ENCODE assay signal across 7 mouse cellular contexts in the genomic region with DNA sequence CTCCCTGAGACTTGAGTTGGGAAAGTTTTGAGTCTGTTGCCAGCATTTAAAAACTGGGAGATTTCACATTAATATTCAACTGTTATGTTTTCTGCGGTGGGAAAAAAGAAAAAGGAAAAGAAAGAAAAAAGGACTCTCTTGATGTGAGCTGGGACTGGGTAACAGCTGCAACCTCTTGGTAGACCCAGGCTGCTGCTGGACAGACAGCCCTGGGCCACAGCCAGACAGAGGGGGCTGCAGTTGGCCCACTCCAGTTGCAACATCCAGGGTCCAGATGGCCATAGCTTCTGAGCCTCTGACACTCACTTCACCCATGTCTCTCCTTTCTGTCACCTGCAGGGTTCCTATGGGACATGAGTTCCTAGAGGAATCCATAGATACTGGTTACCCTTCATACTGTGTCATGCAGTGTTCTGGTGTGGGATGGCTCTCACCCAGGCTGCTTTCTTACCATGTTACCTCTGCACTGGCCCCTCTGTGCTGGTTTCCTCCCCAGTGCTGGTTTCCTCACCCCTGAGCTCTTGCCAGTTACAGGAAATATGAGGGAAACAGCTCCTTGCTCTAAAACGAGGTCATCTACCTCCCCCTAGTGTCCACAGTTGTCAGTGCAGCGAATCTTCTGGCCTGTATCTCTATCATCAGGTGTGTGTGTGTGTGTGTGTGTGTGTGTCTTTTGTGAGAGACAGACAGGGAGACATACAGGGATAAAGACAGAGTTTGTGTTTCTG. TPM values are rescaled to one million over a fixed set of nuclear protein-coding genes. Genes with fewer than 3 reads are reported as not detected.
DNase-seq lines count a peak whose midpoint lies in the region; ATAC-seq lines count a peak whose summit lies in the region.

No protein-coding gene starts in this region.

- peak; percentile 85 for DNase-seq in adrenal gland, postnatal 10 days
- DNase-seq in embryonic facial prominence, embryonic 10.5 days (ENCODE audit: low spot score): peak; percentile 78
- DNase-seq in heart, adult 11 months: peak; percentile 97
- DNase-seq in kidney, adult 11 months: peak; percentile 76
- peak; percentile 80 for DNase-seq in left cerebral cortex, postnatal 4 days
- DNase-seq in spleen, adult 18-20 months: peak; percentile 64 to 84

- intact Hi-C loops in left cerebral cortex, postnatal 4 days (cut with DNase I): loop anchor here (2.0 to 5.0 kb wide), 2 partner anchors 50 to 254 kb away; no protein-coding TSS in a partner anchor

- peaks cover 40% of the 10 kb centered on the region for H3K27me3 ChIP-seq in embryonic facial prominence, embryonic 10.5 days (replicated peaks; ENCODE audit: low read depth, poor library complexity, severe bottlenecking)
- peaks cover 40% of the 10 kb centered on the region for H3K27me3 ChIP-seq in midbrain, embryonic 12.5 days

- peak overlapping the region; percentile 51 for H3K4me3 ChIP-seq in embryonic facial prominence, embryonic 10.5 days
- H3K4me3 ChIP-seq in midbrain, embryonic 12.5 days: no peak overlapping the region

- peak; percentile 42; the same call in 1 of the 2 replicates for ATAC-seq in midbrain, embryonic 12.5 days (ENCODE audit: low FRiP score, low read depth)

- H3K9me3 ChIP-seq in embryonic facial prominence, embryonic 10.5 days: no peaks in the 10 kb centered on the region
- no peaks in the 10 kb centered on the region for H3K9me3 ChIP-seq in midbrain, embryonic 12.5 days

- H3K36me3 ChIP-seq in embryonic facial prominence, embryonic 10.5 days (replicated peaks): no peaks in the 10 kb centered on the region
- H3K36me3 ChIP-seq in midbrain, embryonic 12.5 days: no peaks in the 10 kb centered on the region

- H3K9ac ChIP-seq in midbrain, embryonic 12.5 days (replicated peaks): no peak overlapping the region

- H3K27ac ChIP-seq in embryonic facial prominence, embryonic 10.5 days (replicated peaks): peak overlapping the region; percentile 69; the same call in 1 of the 2 replicates
- no peak overlapping the region for H3K27ac ChIP-seq in midbrain, embryonic 12.5 days (replicated peaks)

- WGBS in embryonic facial prominence, embryonic 10.5 days: 19% methylated on average over 3 of the region's 3 CpGs
- 13% methylated on average over 3 of the region's 3 CpGs for WGBS in midbrain, embryonic 12.5 days

- peak overlapping the region; percentile 44; the same call in 1 of the 2 replicates for H3K4me2 ChIP-seq in midbrain, embryonic 12.5 days (replicated peaks)

- H3K4me1 ChIP-seq in embryonic facial prominence, embryonic 10.5 days: peaks cover 37% of the 10 kb centered on the region
- H3K4me1 ChIP-seq in midbrain, embryonic 12.5 days: peaks cover 12% of the 10 kb centered on the region

RNA-seq across cellular contexts. Expression of a gene that starts 8.1 kb away (rescaled TPM):
- total RNA-seq in adrenal gland, postnatal 10 days (2021): 10 to 100 TPM; 44.1 to 47.5 TPM
- polyA plus RNA-seq in embryonic facial prominence, embryonic 10.5 days (2016; fragmentation: Nextera tagmentation; extraction: Ambion mirVana): 5.2 and 7.3 TPM in 2 replicates
- 10 to 100 TPM; 15.4 to 17.4 TPM for total RNA-seq in left cerebral cortex, postnatal 4 days (2021)
- polyA plus RNA-seq in midbrain, embryonic 12.5 days (2016; fragmentation: Nextera tagmentation; extraction: Ambion mirVana): 8.5 and 8.8 TPM in 2 replicates
